Mouse (Mus musculus): Measurements from ENCODE around the gene Tcea3.

DNA sequence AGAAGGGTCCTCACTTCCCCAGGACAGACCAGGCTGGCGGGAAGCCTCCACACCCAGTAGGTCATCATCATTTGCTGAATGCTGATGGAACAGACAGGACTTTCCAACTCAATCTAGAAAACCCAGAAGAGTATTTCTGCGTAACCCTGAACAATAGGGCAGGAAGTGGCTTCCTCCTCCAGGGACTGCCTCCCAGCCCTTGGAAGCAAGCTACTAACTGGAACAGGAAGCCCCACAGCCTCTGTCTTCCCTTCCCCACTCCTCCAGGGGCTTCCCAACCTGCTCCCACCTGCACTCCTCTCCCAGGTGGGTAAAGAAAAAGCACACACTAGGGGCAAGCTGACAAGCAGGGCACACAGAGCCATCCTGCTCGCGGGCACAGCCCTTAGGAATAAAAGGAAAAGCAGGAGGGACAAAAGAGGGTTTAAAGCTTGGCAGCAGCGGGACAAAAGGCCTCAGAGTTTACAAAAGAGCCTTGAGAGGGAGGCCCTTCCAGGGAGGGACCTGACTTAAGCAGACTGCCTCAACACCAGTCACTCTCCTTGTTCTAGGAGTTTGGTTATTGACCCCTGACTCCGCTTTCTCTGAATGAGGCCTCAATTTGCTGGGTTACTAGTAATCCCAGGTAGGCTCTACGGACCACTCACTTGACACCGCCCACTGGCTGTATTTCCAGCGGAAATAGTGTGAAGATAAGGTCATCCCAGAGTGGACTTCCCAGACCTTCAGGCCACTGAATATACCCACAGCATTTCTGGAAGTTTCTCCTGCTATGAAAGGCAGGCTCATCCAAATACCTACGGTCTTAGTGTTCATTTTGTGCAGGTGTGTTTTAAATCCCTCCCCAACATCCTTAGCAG lies 35.3 kb downstream of the Tcea3 start:
- TF ChIP-seq CTCF (IDR thresholded peaks at IDR 0.05; ENCODE audit: low read depth) (no peak), EP300 (IDR thresholded peaks at IDR 0.05; ENCODE audit: low read depth) (no peak)

All from liver, postnatal 0 days (tissue).